Mouse (Mus musculus) embryonic facial prominence, embryonic 11.5 days (tissue): ENCODE measurements around the gene Ralgps2. TPM values are rescaled to one million over a fixed set of nuclear protein-coding genes. Genes with fewer than 3 reads are reported as not detected.
A peak's percentile ranks its signal among the peaks of the same experiment; 100 is the strongest.

ENCODE experiments used
- ATAC-seq: fragments of 200-750 bp; cut with Nextera tagmentation; replicated peaks from 2 replicates; pipeline ENCODE4 v1.8.0; 2017; ENCODE audit warnings: low read depth; ENCODE audit not compliant: insufficient number of reproducible peaks, low FRiP score, low TSS enrichment
- DNase-seq: peaks from one replicate; pipeline ENCODE4 v3.0.0-alpha.2; 2015; ENCODE audit warnings: low spot score
- H3K27ac ChIP-seq: fragments of 300-500 bp; sonication (generic); replicated peaks from 2 replicates; pipeline ENCODE4 v1.5.1; 2014; ENCODE audit warnings: mild to moderate bottlenecking, low read depth, low read length, control low read depth
- H3K27me3 ChIP-seq: fragments of 300-500 bp; sonication (generic); 2 replicates; pipeline ENCODE4 v1.6.1; 2014; ENCODE audit warnings: mild to moderate bottlenecking, low read length, moderate library complexity, mixed read lengths; ENCODE audit not compliant: control insufficient read depth, insufficient read depth
- H3K36me3 ChIP-seq: fragments of 300-500 bp; sonication (generic); replicated peaks from 2 replicates; pipeline ENCODE4 v1.6.1; 2014; ENCODE audit warnings: low read depth, mild to moderate bottlenecking, low read length, moderate library complexity, mixed read lengths; ENCODE audit not compliant: control insufficient read depth, insufficient read depth
- H3K4me1 ChIP-seq: fragments of 300-500 bp; sonication (generic); 2 replicates; pipeline ENCODE4 v1.6.1; 2014; ENCODE audit warnings: low read length, mixed read lengths; ENCODE audit not compliant: control insufficient read depth, insufficient read depth
- H3K4me2 ChIP-seq: fragments of 300-500 bp; sonication (generic); 2 replicates; pipeline ENCODE4 v1.6.1; 2014; ENCODE audit warnings: low read depth, mild to moderate bottlenecking, control low read depth, low read length, moderate library complexity
- H3K4me3 ChIP-seq: fragments of 300-500 bp; sonication (generic); 2 replicates; pipeline ENCODE4 v1.5.1; 2014; ENCODE audit warnings: low read depth, low read length, control low read depth
- H3K9ac ChIP-seq: fragments of 300-500 bp; sonication (generic); replicated peaks from 2 replicates; pipeline ENCODE4 v1.6.1; 2014; ENCODE audit warnings: mild to moderate bottlenecking, control low read depth, low read length
- H3K9me3 ChIP-seq: fragments of 300-500 bp; sonication (generic); replicated peaks from 2 replicates; pipeline ENCODE4 v1.6.1; 2016; ENCODE audit warnings: mild to moderate bottlenecking, low read length, inconsistent platforms, mixed read lengths; ENCODE audit not compliant: control insufficient read depth
- WGBS: fragments of 180-500 bp; shearing (Covaris S2); extraction: QIAGEN DNeasy Blood & Tissue Kit; methylation state at CpG from one replicate; pipeline ENCODE4 v1.1.7; 2014; 5-methylcytosine and 5-hydroxymethylcytosine counted together
- polyA plus RNA-seq: library from polyadenylated mRNA; unstranded; fragments of >200 nt; fragmentation: Nextera tagmentation; extraction: Ambion mirVana; gene quantifications from 2 replicates; pipeline ENCODE4 v1.2.1, GENCODE M21; 2014

Ralgps2 gene
- polyA plus RNA-seq, 1 experiment from 2014 or later, result 76.1 TPM

- no peak overlapping the region for H3K4me3 ChIP-seq
- no peak overlapping the region for H3K27ac ChIP-seq
- peaks cover 3% of the 10 kb centered on the region; the same call in 1 of the 2 replicates for H3K4me1 ChIP-seq
- WGBS, result 54% methylated on average over 8 of the region's 8 CpGs
- H3K4me2 ChIP-seq, result no peak overlapping the region
- H3K36me3 ChIP-seq, result no peaks in the 10 kb centered on the region
- no peaks in the 10 kb centered on the region for H3K27me3 ChIP-seq
- H3K9ac ChIP-seq, result no peak overlapping the region
- DNase-seq (no peak), ATAC-seq (no peak)
- no peaks in the 10 kb centered on the region for H3K9me3 ChIP-seq
These were observed 22.2 kb upstream of the Ralgps2 start for GRCm38 (mm10) chr1:156961481-156962265.

GRCm38 (mm10) chr1:156959004-156959403 lies 19.6 kb upstream of the Ralgps2 start:
- H3K9ac ChIP-seq, result no peak overlapping the region
- 83% methylated on average over 5 of the region's 5 CpGs for whole genome bisulfite sequencing

GRCm38 (mm10) chr1:156957360-156957759 lies 17.9 kb upstream of the Ralgps2 start:
- Histone ChIP-seq H3K36me3 (no peaks in the 10 kb centered on the region), H3K27me3 (no peaks in the 10 kb centered on the region), H3K9ac (no peak overlapping the region), H3K4me2 (no peak overlapping the region), H3K27ac (no peak overlapping the region), H3K9me3 (no peaks in the 10 kb centered on the region), H3K4me1 (no peaks in the 10 kb centered on the region), H3K4me3 (no peak overlapping the region)
- 87% methylated on average over 3 of the region's 3 CpGs for WGBS
- no peak for ATAC-seq
- no peak for DNase-seq

More at GRCm38 (mm10) chr1:156959004-156959403, 19.6 kb upstream of the Ralgps2 start:
- Histone ChIP-seq H3K4me3 (no peak overlapping the region), H3K9me3 (no peaks in the 10 kb centered on the region), H3K4me2 (no peak overlapping the region), H3K4me1 (peaks cover 1% of the 10 kb centered on the region; the same call in 1 of the 2 replicates), H3K36me3 (no peaks in the 10 kb centered on the region), H3K27ac (no peak overlapping the region), H3K27me3 (no peaks in the 10 kb centered on the region)
- DNase-seq, result no peak
- ATAC-seq, result no peak

DNA sequence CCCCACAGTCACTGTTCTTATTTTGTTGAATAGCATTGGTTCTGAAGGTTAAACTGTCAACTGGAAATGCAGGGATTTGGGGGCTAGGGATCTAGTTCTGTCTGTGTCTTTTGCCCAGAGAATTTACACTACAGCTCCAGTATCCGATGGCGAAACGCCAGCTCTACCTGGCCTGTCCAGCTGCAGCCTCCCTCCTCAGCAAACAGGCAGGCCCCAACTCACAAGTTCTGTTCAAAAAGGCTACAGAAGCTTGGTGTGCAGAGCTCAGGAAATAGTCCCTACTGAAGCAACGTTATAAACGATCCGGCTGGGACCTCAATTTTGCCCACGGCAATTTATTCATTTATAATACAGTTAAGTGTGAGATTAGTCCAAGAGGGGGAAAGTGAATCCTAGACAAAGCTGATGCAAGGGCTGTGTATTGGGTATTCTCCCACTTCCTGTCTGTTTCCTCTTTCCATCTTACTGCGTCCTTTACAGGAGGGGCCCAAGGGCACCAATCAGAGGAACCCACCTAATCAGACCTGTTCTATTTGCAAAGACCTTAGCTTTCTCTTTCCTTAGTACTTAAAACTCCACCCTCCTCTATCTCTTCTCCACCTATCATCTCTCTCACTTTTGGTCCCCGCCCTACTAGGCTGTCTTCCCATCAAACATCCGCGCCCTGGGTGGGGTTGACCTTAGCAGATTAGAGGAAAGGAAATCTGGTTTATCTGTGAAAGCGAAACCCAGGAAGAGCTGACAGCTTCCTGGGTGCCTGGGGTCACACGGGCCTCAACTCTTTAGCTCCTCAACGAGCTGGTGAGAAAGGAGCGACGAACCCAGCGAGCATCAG lies 16.7 kb upstream of the Ralgps2 start:
- WGBS, result 58% methylated on average over 17 of the region's 17 CpGs
- H3K27me3 ChIP-seq, result no peaks in the 10 kb centered on the region
- H3K9me3 ChIP-seq, result no peaks in the 10 kb centered on the region
- DNase-seq, result no peak
- ATAC-seq, result no peak
- H3K27ac ChIP-seq, result no peak overlapping the region
- no peak overlapping the region for H3K4me3 ChIP-seq
- no peak overlapping the region for H3K4me2 ChIP-seq
- H3K36me3 ChIP-seq, result no peaks in the 10 kb centered on the region
- H3K9ac ChIP-seq, result no peak overlapping the region
- no peaks in the 10 kb centered on the region for H3K4me1 ChIP-seq

DNA sequence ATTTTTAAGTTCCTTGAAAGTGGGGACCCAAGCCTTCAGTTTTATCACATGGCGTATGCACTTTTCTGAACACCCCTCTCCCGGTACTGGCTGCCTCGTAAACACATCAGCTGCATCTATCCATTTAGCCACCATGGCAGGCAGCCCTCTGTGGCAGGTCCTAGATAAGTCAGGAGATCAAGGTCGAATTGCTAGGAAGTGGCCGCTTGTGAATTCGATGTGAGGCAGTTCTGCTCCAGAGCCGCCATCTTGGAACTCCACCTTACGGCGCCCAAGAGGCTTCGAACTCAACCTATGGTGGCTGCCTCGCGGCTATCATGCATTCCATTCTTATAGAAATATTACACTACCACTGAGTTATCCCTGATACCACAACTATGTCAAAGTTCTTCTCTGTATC lies 14.8 kb upstream of the Ralgps2 start:
- Histone ChIP-seq H3K4me2 (no peak overlapping the region), H3K4me1 (no peaks in the 10 kb centered on the region), H3K27me3 (no peaks in the 10 kb centered on the region), H3K9me3 (no peaks in the 10 kb centered on the region), H3K4me3 (no peak overlapping the region), H3K36me3 (no peaks in the 10 kb centered on the region), H3K27ac (no peak overlapping the region), H3K9ac (no peak overlapping the region)
- DNase-seq (no peak), ATAC-seq (no peak)
- WGBS, result 96% methylated on average over 12 of the region's 12 CpGs

DNA sequence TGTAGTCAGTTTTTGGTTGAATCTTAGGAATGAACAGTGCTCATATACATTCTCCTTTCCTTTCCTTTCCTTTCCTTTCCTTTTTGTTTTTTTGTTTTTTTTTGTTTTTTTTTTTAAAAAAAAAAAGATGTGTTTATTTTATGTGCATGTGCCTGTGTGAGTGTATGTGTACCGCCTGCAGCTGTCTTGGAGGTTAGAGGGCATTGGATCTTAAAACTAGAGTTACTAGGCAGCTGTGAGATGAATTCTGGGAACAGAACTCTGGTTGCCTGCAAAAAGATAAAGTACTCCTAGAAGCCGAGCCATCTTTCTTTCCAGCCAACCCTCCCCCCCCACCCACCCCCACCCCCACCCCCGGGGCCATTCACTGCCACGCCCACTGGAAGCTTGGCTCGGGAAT lies 10.9 kb upstream of the Ralgps2 start:
- ATAC-seq (no peak), DNase-seq (no peak)
- Histone ChIP-seq H3K36me3 (no peaks in the 10 kb centered on the region), H3K9ac (no peak overlapping the region), H3K27me3 (no peaks in the 10 kb centered on the region), H3K4me1 (no peaks in the 10 kb centered on the region), H3K27ac (no peak overlapping the region), H3K4me2 (no peak overlapping the region), H3K9me3 (no peaks in the 10 kb centered on the region), H3K4me3 (no peak overlapping the region)
- 61% methylated on average over 5 of the region's 5 CpGs for WGBS

GRCm38 (mm10) chr1:156940584-156940983 lies 1.2 kb upstream of the Ralgps2 start:
- H3K4me1 ChIP-seq, result no peaks in the 10 kb centered on the region
- WGBS, result 56% methylated on average over 7 of the region's 7 CpGs
- H3K4me2 ChIP-seq, result no peak overlapping the region
- no peaks in the 10 kb centered on the region for H3K36me3 ChIP-seq
- H3K9ac ChIP-seq, result no peak overlapping the region
- H3K9me3 ChIP-seq, result no peaks in the 10 kb centered on the region
- DNase-seq (peak; percentile 28), ATAC-seq (no peak)
- no peaks in the 10 kb centered on the region for H3K27me3 ChIP-seq
- H3K4me3 ChIP-seq, result no peak overlapping the region
- no peak overlapping the region for H3K27ac ChIP-seq

- WGBS, result 7% methylated on average over 8 of the region's 8 CpGs
- Histone ChIP-seq H3K4me3 (peak overlapping the region; percentile 90), H3K4me1 (no peaks in the 10 kb centered on the region), H3K27ac (no peak overlapping the region), H3K4me2 (peak overlapping the region; percentile 80), H3K27me3 (no peaks in the 10 kb centered on the region), H3K9ac (no peak overlapping the region), H3K36me3 (no peaks in the 10 kb centered on the region), H3K9me3 (no peaks in the 10 kb centered on the region)
- ATAC-seq (no peak), DNase-seq (no peak)
These were observed 706 bp upstream of the Ralgps2 start for GRCm38 (mm10) chr1:156940142-156940522.
